Mouse (Mus musculus): ENCODE results near the gene Ptprd.

The Ptprd gene

GRCm38 (mm10) chr4:78211529-78212494 is at the start of gene Ptprd:
Ptprd (minus strand) TSS chr4:78211961.
- peak in 1 of 2 experiments; percentile 19 for DNase-seq

DNA sequence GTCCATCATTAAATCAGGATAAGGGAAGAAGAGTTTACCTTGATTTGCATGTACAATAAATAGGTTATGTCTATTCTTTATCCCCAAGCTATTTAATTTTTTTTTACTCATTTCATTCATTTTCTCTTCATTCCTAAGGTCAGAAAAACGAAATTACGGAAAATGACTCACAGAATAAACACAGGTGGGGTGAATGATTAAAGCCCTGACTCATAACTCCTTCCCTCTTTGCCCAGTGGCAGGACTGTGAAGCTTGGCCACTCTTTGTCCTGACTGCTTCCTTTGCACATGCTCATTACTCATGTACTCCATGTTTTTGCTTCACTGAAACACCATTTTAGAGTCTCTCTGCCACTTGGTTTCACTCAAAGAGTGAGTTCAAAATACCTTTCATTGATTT is 24.1 kb upstream of the Ptprd start:
- DNase-seq = no peak

DNA sequence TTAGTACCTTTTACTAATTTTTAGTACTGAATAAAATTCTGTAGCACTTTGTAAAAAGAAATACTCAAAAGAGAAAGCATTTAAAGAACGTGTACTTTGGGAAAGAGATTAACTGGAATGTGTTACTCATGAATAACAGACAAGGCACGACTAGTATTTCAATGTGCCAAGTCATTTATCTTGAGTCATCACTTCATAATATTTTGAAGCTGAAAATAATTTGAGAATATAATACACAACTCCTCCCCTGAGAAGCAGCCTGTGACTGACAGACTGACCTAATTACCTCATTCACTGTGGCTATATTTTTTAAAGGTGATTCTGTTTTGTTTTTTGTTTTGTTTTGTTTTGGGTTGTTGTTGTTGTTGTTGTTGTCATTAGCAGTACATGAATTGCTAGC is 23.6 kb upstream of the Ptprd start:
- no peak for DNase-seq

DNA sequence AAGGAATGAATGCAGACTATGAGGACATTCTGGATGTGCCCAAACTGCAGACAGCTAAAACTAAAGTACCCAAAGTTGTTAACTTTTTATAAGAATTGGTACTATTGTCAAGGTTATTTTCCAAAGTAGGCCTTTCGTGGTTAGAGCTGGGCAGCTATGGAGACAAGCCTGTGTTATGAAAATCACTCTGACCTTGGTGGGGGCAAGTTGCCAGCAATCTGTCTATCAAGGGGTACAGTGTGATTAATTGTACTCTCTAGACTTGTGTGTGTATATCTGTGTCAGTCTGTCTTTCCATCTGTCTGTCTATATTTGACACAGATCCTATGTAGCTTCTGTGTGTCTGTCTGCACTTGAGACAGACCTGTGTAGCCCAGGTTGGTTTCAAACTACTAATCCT is 22.9 kb upstream of the Ptprd start:
- DNase-seq = no peak

DNA sequence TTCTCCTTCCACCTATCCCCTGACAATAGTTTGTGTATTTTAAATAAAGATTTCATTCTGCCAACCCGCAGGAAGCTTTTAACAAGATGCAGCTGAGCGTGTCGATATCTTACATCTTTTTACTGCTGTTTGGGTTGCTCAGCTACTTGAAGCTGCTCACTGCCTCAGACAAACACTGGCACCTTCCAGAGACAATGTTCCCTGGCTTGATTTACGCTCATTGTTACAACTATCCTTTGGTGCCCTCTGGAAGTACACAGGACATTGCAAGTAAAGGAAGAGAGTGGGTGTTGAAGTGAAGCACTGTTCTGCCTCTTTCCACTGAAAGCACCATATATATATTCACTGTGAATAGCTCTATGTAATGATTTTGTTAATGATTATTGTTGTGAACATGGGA is 2.2 kb upstream of the Ptprd start:
- DNase-seq = no peak

- DNase-seq = no peak
These were observed 1.2 kb upstream of the Ptprd start for GRCm38 (mm10) chr4:78212941-78213340.

- no peak for DNase-seq
These were observed 758 bp downstream of the Ptprd start for GRCm38 (mm10) chr4:78210878-78211528.

GRCm38 (mm10) chr4:78205018-78205417 is 6.7 kb downstream of the Ptprd start:
- no peak for DNase-seq

- DNase-seq = no peak
These were observed 43.3 kb downstream of the Ptprd start for GRCm38 (mm10) chr4:78168447-78168846.

GRCm38 (mm10) chr4:78160451-78160850 is 51.3 kb downstream of the Ptprd start:
- DNase-seq = no peak

DNA sequence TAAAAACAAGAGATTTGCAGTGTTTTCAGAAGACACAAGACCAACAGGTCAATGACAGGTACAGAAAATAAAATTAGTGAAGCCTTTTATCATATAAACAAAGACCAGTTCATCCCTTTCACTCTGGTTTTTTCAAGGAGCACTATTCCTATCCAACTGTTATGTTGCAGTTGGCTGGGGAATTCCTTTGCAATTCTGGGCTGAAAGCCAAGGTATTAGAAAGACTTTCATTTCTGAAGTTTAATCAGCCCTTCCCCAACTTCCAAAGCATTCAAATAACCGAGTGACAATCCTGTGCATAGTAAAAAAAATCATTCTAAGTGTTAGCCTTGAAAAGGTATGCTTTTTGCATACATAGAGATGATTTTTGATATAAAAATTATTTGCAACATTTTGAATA is 61.2 kb downstream of the Ptprd start:
- DNase-seq = no peak

GRCm38 (mm10) chr4:78142767-78143148 is 69.0 kb downstream of the Ptprd start:
- no peak for DNase-seq

DNA sequence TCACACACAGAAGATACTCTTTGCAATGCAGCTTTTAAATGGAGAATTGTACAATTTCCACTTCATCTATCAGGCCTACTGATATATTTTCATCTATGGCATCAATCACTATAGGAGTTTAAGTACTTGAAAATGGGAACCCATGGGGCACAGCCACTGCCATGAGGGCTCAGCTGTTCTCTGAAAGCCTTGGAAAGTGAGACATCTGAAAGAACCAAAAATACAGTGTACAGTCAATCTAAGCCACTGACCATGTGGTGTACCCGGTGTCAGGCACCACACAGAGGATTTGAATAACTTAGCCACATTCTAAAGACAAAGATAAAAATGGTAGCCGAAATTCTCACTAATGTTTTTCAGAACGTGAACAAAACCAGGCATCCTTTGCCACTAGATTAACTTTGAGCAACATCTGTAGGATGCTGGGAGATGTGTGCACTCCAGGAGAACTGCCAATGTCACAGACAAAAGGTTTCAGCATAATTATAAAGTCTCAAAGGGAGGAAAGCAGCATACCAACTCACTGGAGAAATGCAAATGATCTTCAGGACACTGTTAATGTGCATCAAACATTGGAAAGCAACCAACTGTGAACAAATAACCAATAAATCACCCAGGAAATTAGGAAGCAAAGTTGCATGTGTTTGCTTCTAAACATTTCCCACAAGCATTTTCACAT is 69.5 kb downstream of the Ptprd start:
- no peak for DNase-seq

GRCm38 (mm10) chr4:78110898-78111297 is 100.9 kb downstream of the Ptprd start:
- no peak for DNase-seq

- no peak for DNase-seq
These were observed 114.2 kb downstream of the Ptprd start for GRCm38 (mm10) chr4:78097526-78097925.

DNA sequence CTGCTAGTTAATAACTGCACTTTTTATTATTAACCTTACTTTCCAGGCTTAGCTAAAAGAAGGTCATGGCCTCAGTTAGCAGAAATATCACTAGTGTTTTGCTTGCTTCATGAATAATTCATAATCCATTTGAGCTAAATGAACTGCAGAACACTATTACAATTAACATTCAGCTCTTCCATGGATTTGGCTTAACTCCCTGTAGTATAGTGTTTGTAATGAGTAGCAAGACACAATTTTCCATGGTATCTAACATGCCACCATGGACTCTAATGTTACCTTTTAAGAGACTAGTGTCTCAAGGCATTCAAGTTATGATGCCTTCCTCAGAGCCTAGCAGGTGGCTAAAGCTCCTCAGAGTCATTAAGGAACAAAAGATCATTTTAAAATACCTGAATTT is 129.0 kb downstream of the Ptprd start:
- no peak for DNase-seq

- no peak for DNase-seq
These were observed 134.3 kb downstream of the Ptprd start for GRCm38 (mm10) chr4:78077499-78077898.

GRCm38 (mm10) chr4:78077087-78077486 is 134.7 kb downstream of the Ptprd start:
- DNase-seq = no peak

- DNase-seq = no peak
These were observed 173.4 kb downstream of the Ptprd start for GRCm38 (mm10) chr4:78038401-78038800.

DNA sequence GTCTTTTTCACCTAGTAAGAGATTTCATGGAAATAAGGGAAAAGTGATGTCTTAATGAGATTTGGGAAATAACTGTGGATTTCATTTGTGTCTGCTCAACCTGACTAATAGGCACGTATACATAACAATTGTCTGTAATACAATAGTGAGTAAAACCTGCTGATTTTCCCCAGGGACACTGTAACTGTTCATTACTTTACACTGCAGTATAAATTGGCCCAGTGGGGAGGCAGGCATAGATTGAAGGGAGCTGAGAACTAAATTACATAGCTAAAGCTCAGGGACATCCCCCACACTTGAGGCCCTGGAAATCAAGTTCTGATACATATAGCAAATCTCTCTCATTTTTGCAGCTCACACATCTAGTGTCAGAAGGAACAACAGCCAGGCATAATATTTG is 209.7 kb downstream of the Ptprd start:
- no peak for DNase-seq

GRCm38 (mm10) chr4:77992709-77993108 is 219.1 kb downstream of the Ptprd start:
- DNase-seq = no peak

DNA sequence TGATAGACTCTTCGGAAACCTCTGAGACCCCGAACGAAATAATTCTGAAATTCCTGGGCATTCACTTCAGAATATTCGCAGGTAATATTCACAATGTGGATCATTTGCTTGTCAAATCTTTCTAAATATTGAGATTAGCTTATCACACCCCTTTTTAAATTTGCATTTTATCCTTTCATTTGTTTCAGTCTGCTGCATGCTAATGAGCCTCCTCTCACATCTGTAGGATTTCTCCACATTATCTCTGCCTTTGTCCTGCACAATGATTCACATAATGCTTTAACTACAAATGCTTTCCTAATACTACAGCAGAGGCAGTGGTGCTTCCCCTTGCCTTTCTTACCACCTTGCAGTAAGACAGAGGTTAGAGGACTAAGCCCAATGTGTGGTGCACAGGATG is 229.7 kb downstream of the Ptprd start:
- DNase-seq = no peak

DNA sequence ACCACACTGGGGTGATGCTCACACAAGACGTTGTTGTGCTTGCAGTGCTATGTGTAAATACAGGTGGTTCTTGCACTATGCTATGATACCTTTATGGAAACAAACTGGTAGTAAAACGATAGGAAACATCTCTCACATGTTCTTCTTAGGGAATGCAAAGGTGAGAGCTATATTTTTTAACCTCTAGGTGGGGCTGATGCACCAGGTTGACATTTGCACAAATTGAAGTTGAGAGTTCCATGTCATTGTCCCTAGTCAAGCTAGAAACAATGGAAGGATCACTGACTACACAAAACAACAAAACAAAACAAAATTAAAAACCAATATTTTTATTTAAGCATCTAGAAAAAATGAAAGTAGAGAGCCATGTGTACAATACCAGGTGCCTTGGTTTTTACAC is 250.1 kb downstream of the Ptprd start:
- DNase-seq = peak; percentile 3 to 8

DNA sequence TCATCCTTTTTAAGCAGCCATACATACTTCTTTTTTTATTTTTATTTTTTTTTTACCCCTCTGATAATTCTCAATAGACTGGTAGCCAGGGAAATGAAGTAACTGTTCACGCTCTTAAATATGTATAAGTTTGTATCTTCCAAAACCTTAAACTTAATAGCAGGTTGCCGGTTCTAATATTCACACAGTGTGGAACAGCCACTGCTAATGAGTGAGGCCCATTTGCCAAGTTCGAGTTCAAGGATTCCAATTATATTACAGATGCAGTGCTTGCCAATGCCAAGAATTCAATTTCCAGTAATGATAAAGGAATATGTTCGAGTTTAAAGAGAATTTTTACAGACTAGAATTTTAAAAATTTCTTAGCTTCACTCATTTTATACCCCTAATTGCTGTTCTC is 322.3 kb downstream of the Ptprd start:
- no peak for DNase-seq

Data from kidney, postnatal 36 days (tissue).